Mouse (Mus musculus): Measurements from ENCODE around the gene Tyw1.

The Tyw1 gene

GRCm38 (mm10) chr5:130386418-130386817, 131.0 kb downstream of the Tyw1 start:
- DNase-seq (ENCODE audit: low spot score in 2 of 2): no peak

All from spleen, postnatal 10 days (tissue).